Mouse (Mus musculus): Measurements from ENCODE around the gene Cdc26.

Cdc26 gene

GRCm38 (mm10) chr4:62397616-62398365 lies 10.7 kb downstream of the Cdc26 start:
- no peak for DNase-seq

GRCm38 (mm10) chr4:62395806-62396205 lies 12.6 kb downstream of the Cdc26 start:
- DNase-seq, result no peak

GRCm38 (mm10) chr4:62393459-62393858 lies 15.0 kb downstream of the Cdc26 start:
- DNase-seq, result no peak

- DNase-seq, result no peak
These were observed 16.6 kb downstream of the Cdc26 start for GRCm38 (mm10) chr4:62391892-62392291.

- DNase-seq, result no peak
These were observed 18.6 kb downstream of the Cdc26 start for GRCm38 (mm10) chr4:62389592-62390512.

- no peak for DNase-seq
These were observed 23.0 kb downstream of the Cdc26 start for GRCm38 (mm10) chr4:62385439-62385838.

- DNase-seq, result no peak
These were observed 24.3 kb downstream of the Cdc26 start for GRCm38 (mm10) chr4:62384159-62384558.

- DNase-seq, result no peak
These were observed 24.7 kb downstream of the Cdc26 start for GRCm38 (mm10) chr4:62383752-62384151.

- no peak for DNase-seq
These were observed 25.2 kb downstream of the Cdc26 start for GRCm38 (mm10) chr4:62383207-62383606.

- no peak for DNase-seq
These were observed 28.6 kb downstream of the Cdc26 start for GRCm38 (mm10) chr4:62379724-62380381.

- no peak for DNase-seq
These were observed 32.3 kb downstream of the Cdc26 start for GRCm38 (mm10) chr4:62376123-62376522.

- no peak for DNase-seq
These were observed 34.1 kb downstream of the Cdc26 start for GRCm38 (mm10) chr4:62374342-62374741.

- DNase-seq, result no peak
These were observed 34.8 kb downstream of the Cdc26 start for GRCm38 (mm10) chr4:62373668-62374067.

GRCm38 (mm10) chr4:62372818-62373520 lies 35.5 kb downstream of the Cdc26 start:
- no peak for DNase-seq

GRCm38 (mm10) chr4:62372410-62372809 lies 36.0 kb downstream of the Cdc26 start:
- no peak for DNase-seq

GRCm38 (mm10) chr4:62369091-62369490 lies 39.4 kb downstream of the Cdc26 start:
- no peak for DNase-seq

- DNase-seq, result no peak
These were observed 40.9 kb downstream of the Cdc26 start for GRCm38 (mm10) chr4:62367586-62367985.

- DNase-seq, result no peak
These were observed 42.2 kb downstream of the Cdc26 start for GRCm38 (mm10) chr4:62366291-62366690.

- DNase-seq, result no peak
These were observed 44.1 kb downstream of the Cdc26 start for GRCm38 (mm10) chr4:62364299-62364698.

- DNase-seq, result no peak
These were observed 46.0 kb downstream of the Cdc26 start for GRCm38 (mm10) chr4:62362437-62362836.

- no peak for DNase-seq
These were observed 46.4 kb downstream of the Cdc26 start for GRCm38 (mm10) chr4:62361997-62362396.

- DNase-seq, result no peak
These were observed 46.9 kb downstream of the Cdc26 start for GRCm38 (mm10) chr4:62361571-62361970.

All from cerebellum, postnatal 14 days (tissue).